Mouse (Mus musculus): ENCODE data around the gene Kiss1. TPM values are rescaled to one million over a fixed set of nuclear protein-coding genes. Genes with fewer than 3 reads are reported as not detected.

Kiss1 gene
- polyA plus RNA-seq, 1 experiment from 2014 or later, result not detected

DNA sequence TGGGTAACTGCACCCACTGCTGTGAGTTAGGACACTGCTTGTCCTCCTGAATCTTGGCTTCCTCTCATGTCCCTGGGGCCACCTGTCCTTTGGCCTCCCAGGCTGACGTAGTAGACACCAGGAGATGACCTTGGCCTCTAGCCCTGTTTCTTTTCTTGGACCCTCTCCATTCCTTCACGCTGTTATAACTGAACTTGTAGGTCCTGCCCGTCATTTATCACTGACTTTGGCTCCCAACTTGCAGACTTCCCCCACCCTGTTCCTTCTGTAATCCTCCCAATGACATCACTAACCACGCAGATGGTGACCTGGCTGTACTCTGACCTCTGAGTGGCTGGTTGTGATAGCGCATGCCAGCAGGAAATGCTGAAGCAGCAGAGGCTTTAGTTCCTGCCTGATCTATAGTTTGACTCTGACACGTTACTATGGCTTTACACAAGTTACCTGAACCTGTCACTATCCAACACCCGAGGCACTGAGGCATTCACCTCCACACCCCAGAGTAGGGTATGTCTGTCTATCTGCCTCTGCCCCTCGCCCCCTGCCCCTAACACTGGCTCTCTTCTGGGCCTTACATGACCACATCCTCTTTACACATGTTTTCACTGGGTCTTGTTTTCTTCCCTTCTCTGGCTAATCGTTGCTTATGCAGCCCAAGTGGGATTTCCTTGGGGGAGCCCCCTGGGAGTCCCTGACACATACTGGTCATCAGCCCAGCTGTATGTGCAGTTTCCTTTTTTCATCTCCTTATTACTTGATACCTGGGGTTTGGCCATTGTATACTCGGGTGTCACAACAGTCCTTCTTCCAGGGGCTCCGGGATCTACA, 26.2 kb downstream of the Kiss1 start:
- H3K27me3 ChIP-seq, result peaks cover 4% of the 10 kb centered on the region; the same call in 1 of the 2 replicates
- no peak overlapping the region for H3K27ac ChIP-seq
- H3K4me3 ChIP-seq, result no peak overlapping the region
- no peaks in the 10 kb centered on the region for H3K9me3 ChIP-seq
- H3K4me1 ChIP-seq, result no peaks in the 10 kb centered on the region
- no peak for ATAC-seq (ENCODE audit: insufficient number of reproducible peaks, low FRiP score, low TSS enrichment, low read depth)
- no peak overlapping the region for H3K4me2 ChIP-seq
- H3K9ac ChIP-seq, result no peak overlapping the region
- WGBS, result 74% methylated on average over 11 of the region's 11 CpGs
- no peaks in the 10 kb centered on the region for H3K36me3 ChIP-seq

DNA sequence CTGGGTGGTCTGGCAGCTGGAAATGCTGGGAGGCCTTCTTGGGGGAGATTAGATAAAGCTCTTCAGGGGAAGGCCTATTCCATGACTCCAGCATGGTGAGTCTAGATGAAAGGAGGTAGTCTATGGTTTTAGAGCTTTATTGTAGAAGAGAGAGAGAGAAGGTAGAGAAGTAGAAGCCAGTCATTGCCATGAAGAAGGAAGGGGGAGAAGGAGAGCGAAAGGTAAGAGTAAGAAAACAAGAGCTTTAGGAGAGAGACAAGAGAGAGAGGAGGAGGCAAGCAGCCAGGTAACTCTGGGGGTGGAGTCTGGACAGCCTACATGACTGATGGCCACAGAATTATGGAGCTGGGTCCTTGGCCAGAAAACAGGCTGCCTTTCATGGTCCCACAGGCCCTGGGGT, 28.5 kb downstream of the Kiss1 start, which contains the start of gene Ren1:
Gene Ren1 (plus strand): TSS at position 301 of the 400 bp plus-strand sequence.
- Histone ChIP-seq H3K9ac (no peak within 1 kb of the TSS), H3K4me1 (no peaks in the 10 kb centered on the region), H3K27me3 (peaks cover 4% of the 10 kb centered on the region; the same call in 1 of the 2 replicates), H3K9me3 (no peaks in the 10 kb centered on the region), H3K27ac (no peak within 1 kb of the TSS), H3K4me2 (no peak within 1 kb of the TSS), H3K36me3 (no peaks in the 10 kb centered on the region), H3K4me3 (no peak within 1 kb of the TSS)
- WGBS, result 97% methylated on average over 1 of the region's 1 CpGs
- no peak for ATAC-seq (ENCODE audit: insufficient number of reproducible peaks, low FRiP score, low TSS enrichment, low read depth)

GRCm38 (mm10) chr1:133351762-133352161, 30.1 kb downstream of the Kiss1 start:
- 38% methylated on average over 9 of the region's 9 CpGs for WGBS
- no peak for ATAC-seq (ENCODE audit: insufficient number of reproducible peaks, low FRiP score, low TSS enrichment, low read depth)
- no peaks in the 10 kb centered on the region for H3K36me3 ChIP-seq

DNA sequence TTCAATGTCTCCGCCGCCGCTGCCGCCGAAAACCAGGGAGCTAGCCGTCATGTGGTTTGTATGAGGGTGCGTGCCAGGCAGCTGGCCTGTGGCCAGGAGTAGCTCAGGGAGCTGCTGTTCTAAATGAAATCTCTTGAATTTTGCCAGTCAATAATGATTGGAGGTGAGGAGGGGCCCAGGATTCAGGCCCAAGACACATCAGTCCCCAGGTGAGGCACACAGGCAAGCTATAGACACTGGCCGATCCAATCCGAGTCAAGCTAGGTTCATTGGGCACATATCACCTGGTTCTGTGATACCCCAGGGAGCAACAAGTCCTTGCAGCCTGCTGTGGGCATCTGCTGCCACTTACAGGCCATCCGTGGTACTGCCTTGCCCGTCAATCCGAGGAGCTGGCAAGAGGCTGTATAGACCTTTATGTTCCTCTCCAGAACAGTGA, 31.7 kb downstream of the Kiss1 start:
- H3K27me3 ChIP-seq, result peaks cover 4% of the 10 kb centered on the region
- no peak overlapping the region for H3K9ac ChIP-seq
- no peaks in the 10 kb centered on the region for H3K4me1 ChIP-seq
- no peak overlapping the region for H3K4me2 ChIP-seq
- H3K9me3 ChIP-seq, result no peaks in the 10 kb centered on the region
- no peak for ATAC-seq (ENCODE audit: insufficient number of reproducible peaks, low FRiP score, low TSS enrichment, low read depth)
- WGBS, result 39% methylated on average over 12 of the region's 12 CpGs
- no peak overlapping the region for H3K27ac ChIP-seq
- H3K36me3 ChIP-seq, result no peaks in the 10 kb centered on the region
- H3K4me3 ChIP-seq, result no peak overlapping the region

More at GRCm38 (mm10) chr1:133351762-133352161, 30.1 kb downstream of the Kiss1 start:
- Histone ChIP-seq H3K4me3 (no peak overlapping the region), H3K9me3 (no peaks in the 10 kb centered on the region), H3K27ac (no peak overlapping the region), H3K4me2 (no peak overlapping the region), H3K9ac (no peak overlapping the region), H3K4me1 (no peaks in the 10 kb centered on the region), H3K27me3 (peaks cover 4% of the 10 kb centered on the region; the same call in 1 of the 2 replicates)

- Histone ChIP-seq H3K27me3 (peaks cover 6% of the 10 kb centered on the region), H3K4me2 (no peak overlapping the region), H3K4me1 (no peaks in the 10 kb centered on the region), H3K27ac (no peak overlapping the region), H3K36me3 (no peaks in the 10 kb centered on the region), H3K9me3 (no peaks in the 10 kb centered on the region), H3K4me3 (no peak overlapping the region), H3K9ac (no peak overlapping the region)
- whole genome bisulfite sequencing, result 33% methylated on average over 5 of the region's 5 CpGs
- no peak for ATAC-seq (ENCODE audit: insufficient number of reproducible peaks, low FRiP score, low TSS enrichment, low read depth)
These were observed 33.8 kb downstream of the Kiss1 start for GRCm38 (mm10) chr1:133355469-133355868.

DNA sequence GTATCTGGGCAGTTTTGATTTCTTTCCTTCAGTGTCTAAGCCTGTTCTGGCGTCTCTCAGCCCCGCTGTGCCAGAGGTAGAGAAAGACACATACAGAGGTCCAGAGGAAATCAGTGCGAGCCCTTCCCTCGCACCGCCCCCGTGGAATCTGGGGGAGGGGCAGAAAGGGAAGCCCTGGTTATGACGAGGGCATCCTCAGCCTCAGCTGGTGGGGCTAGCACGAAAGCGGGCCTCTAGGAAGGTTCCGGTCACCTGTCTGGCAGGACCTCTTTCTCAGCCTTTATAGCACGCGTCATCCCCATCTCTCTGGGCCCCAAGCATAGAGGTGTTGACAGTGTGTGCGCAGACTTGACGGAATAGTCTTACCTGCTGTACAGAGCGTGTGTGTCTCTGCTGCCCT, 34.2 kb downstream of the Kiss1 start:
- Histone ChIP-seq H3K9ac (no peak overlapping the region), H3K4me3 (no peak overlapping the region), H3K4me1 (no peaks in the 10 kb centered on the region), H3K9me3 (no peaks in the 10 kb centered on the region), H3K36me3 (no peaks in the 10 kb centered on the region), H3K4me2 (no peak overlapping the region), H3K27me3 (peaks cover 6% of the 10 kb centered on the region), H3K27ac (no peak overlapping the region)
- no peak for ATAC-seq (ENCODE audit: insufficient number of reproducible peaks, low FRiP score, low TSS enrichment, low read depth)
- 52% methylated on average over 15 of the region's 15 CpGs for WGBS

DNA sequence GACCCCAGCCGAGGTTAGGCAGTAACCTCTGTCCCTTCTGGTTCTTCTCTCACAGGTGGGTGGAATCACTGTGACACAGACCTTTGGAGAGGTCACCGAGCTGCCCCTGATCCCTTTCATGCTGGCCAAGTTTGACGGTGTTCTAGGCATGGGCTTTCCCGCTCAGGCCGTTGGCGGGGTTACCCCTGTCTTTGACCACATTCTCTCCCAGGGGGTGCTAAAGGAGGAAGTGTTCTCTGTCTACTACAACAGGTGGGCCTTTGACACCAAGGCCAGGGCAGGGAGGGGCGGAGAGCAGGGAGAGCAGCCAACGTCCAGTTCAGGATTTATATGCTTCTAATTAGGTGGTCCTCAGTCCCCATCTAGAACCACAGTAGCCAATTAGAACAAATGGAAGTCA, 34.7 kb downstream of the Kiss1 start:
- H3K4me1 ChIP-seq, result no peaks in the 10 kb centered on the region
- no peak overlapping the region for H3K4me3 ChIP-seq
- 58% methylated on average over 8 of the region's 8 CpGs for WGBS
- no peaks in the 10 kb centered on the region for H3K36me3 ChIP-seq
- no peak overlapping the region for H3K9ac ChIP-seq
- H3K27me3 ChIP-seq, result peaks cover 6% of the 10 kb centered on the region
- H3K4me2 ChIP-seq, result no peak overlapping the region
- ATAC-seq (ENCODE audit: insufficient number of reproducible peaks, low FRiP score, low TSS enrichment, low read depth), result no peak
- H3K9me3 ChIP-seq, result no peaks in the 10 kb centered on the region
- no peak overlapping the region for H3K27ac ChIP-seq

GRCm38 (mm10) chr1:133361006-133361405, 39.3 kb downstream of the Kiss1 start:
- no peak overlapping the region for H3K4me3 ChIP-seq
- peaks cover 28% of the 10 kb centered on the region for H3K27me3 ChIP-seq
- H3K9ac ChIP-seq, result no peak overlapping the region
- H3K36me3 ChIP-seq, result no peaks in the 10 kb centered on the region
- H3K4me2 ChIP-seq, result no peak overlapping the region
- ATAC-seq (ENCODE audit: insufficient number of reproducible peaks, low FRiP score, low TSS enrichment, low read depth), result no peak
- no peak overlapping the region for H3K27ac ChIP-seq
- no peaks in the 10 kb centered on the region for H3K9me3 ChIP-seq
- H3K4me1 ChIP-seq, result peaks cover 13% of the 10 kb centered on the region
- 91% methylated on average over 6 of the region's 6 CpGs for WGBS

DNA sequence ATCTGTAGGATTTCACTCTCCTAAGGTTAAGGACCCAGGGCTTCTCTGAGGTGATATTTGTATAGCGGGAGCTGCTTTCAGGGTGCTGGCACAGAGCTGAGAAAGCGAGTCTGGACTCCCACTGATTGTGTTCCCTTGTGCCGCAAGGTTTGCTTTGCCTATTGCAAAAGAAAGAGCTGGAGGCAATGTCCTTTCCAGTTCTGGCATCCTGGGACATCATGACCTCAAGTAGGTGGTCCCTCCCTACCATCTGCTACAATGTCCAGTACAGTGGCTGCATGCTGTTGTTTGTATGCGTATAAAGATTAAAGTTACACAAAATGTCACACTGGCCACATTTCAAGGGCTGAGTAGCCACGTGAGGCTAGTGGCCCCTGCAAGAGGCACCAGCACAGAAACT, 40.4 kb downstream of the Kiss1 start:
- 91% methylated on average over 5 of the region's 5 CpGs for WGBS
- H3K27me3 ChIP-seq, result peaks cover 35% of the 10 kb centered on the region
- no peak for ATAC-seq (ENCODE audit: insufficient number of reproducible peaks, low FRiP score, low TSS enrichment, low read depth)

DNA sequence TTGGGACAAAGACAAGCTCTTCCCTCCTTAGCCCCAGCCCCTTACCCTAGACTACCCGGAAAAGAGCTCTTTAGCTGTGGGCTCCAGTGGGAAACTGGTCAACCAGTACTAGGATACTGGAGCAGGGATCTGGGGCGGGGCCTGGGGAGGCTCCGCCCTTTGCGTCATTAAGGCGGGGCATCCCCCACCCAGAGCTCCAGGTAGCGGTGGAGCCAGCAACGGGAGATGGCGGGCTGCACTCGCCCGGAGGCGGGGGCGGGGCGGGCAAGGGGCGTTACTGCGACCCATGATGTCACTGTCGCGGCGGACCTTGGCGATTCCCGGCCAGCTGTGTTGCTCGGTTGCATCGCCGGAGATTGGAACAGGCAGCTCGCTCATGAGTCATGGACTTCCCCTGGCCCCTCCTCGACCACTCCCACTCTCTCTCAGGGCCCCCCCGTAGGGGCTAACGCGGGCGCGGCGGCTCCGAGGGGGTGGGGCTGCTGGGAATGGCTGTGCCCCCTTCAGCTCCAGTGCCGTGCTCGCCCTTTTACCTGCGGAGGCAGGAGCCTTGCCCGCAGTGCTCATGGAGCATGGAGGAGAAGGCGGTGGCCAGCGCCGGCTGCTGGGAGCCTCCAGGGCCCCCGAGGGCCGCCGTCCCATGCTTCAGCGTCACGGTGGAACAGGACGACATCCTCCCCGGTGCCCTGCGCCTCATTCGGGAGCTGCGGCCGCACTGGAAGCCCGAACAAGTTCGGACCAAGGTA, 41.8 kb downstream of the Kiss1 start, which contains the start of gene Etnk2:
Gene Etnk2 (plus strand): TSS at position 297 of the 746 bp plus-strand sequence.
- H3K9me3 ChIP-seq, result no peaks in the 10 kb centered on the region
- no peaks in the 10 kb centered on the region for H3K36me3 ChIP-seq
- WGBS, result under 1% methylated on average over 52 of the region's 52 CpGs
- no peak within 1 kb of the TSS for H3K27ac ChIP-seq
- H3K4me1 ChIP-seq, result peaks cover 21% of the 10 kb centered on the region
- H3K4me3 ChIP-seq, result peak within 1 kb of the TSS; percentile 60
- peak within 1 kb of the TSS; percentile 98 for H3K4me2 ChIP-seq
- peak within 1 kb of the TSS; percentile 42 for H3K9ac ChIP-seq
- ATAC-seq (ENCODE audit: insufficient number of reproducible peaks, low FRiP score, low TSS enrichment, low read depth), result peak; percentile 42
- peaks cover 35% of the 10 kb centered on the region for H3K27me3 ChIP-seq

More for the DNA sequence above, 40.4 kb downstream of the Kiss1 start:
- H3K36me3 ChIP-seq, result no peaks in the 10 kb centered on the region
- no peak overlapping the region for H3K4me2 ChIP-seq
- H3K9me3 ChIP-seq, result no peaks in the 10 kb centered on the region
- H3K4me3 ChIP-seq, result no peak overlapping the region
- no peak overlapping the region for H3K9ac ChIP-seq
- H3K27ac ChIP-seq, result no peak overlapping the region
- peaks cover 13% of the 10 kb centered on the region for H3K4me1 ChIP-seq

GRCm38 (mm10) chr1:133364022-133364630, 42.5 kb downstream of the Kiss1 start:
- Histone ChIP-seq H3K4me1 (peaks cover 21% of the 10 kb centered on the region), H3K4me3 (peak overlapping the region; percentile 60), H3K9ac (peak overlapping the region; percentile 42), H3K27ac (no peak overlapping the region), H3K4me2 (peak overlapping the region; percentile 98), H3K36me3 (no peaks in the 10 kb centered on the region), H3K9me3 (no peaks in the 10 kb centered on the region), H3K27me3 (peaks cover 32% of the 10 kb centered on the region)
- WGBS, result 2% methylated on average over 27 of the region's 27 CpGs
- no peak for ATAC-seq (ENCODE audit: insufficient number of reproducible peaks, low FRiP score, low TSS enrichment, low read depth)
